Mouse (Mus musculus): ENCODE measurements at regions not wholly inside any gene's neighbourhood (a gene's known extent, or its start where the extent isn't known, plus 50 kb on each side); places are given as distances from the start of the nearest gene placed in this dataset.

- TF ChIP-seq POLR2A (IDR thresholded peaks at IDR 0.05; ENCODE audit: borderline replicate concordance, insufficient read depth, low read length) (no peak), CTCF (IDR thresholded peaks at IDR 0.05; ENCODE audit: borderline replicate concordance, insufficient read depth, low read depth, low read length) (no peak)
Observed at GRCm38 (mm10) chr8:127908436-127908835, 450.0 kb upstream of the Nrp1 start.
